Mouse (Mus musculus): ENCODE data around the gene Ppp1r14c.
"Not testable (repeated sequence)": the region's sequence is repeated elsewhere in the genome, so short reads cannot be mapped to it uniquely, and the experiment has no call there.

Gene Ppp1r14c

GRCm38 (mm10) chr10:3402284-3402683 is 36.4 kb downstream of the Ppp1r14c start:
- no peak for DNase-seq (ENCODE audit: low read depth)

- no peak for DNase-seq (ENCODE audit: low read depth)
These were observed 37.7 kb downstream of the Ppp1r14c start for GRCm38 (mm10) chr10:3403416-3404137.

GRCm38 (mm10) chr10:3404362-3404761 is 38.5 kb downstream of the Ppp1r14c start:
- no peak for DNase-seq (ENCODE audit: low read depth)

GRCm38 (mm10) chr10:3406280-3406679 is 40.4 kb downstream of the Ppp1r14c start:
- no peak for DNase-seq (ENCODE audit: low read depth)

GRCm38 (mm10) chr10:3408036-3408661 is 42.3 kb downstream of the Ppp1r14c start:
- DNase-seq (ENCODE audit: low read depth), result no peak

GRCm38 (mm10) chr10:3408699-3409098 is 42.8 kb downstream of the Ppp1r14c start:
- DNase-seq (ENCODE audit: low read depth), result no peak

GRCm38 (mm10) chr10:3411222-3411621 is 45.4 kb downstream of the Ppp1r14c start:
- no peak for DNase-seq (ENCODE audit: low read depth)

GRCm38 (mm10) chr10:3411639-3412038 is 45.8 kb downstream of the Ppp1r14c start:
- no peak for DNase-seq (ENCODE audit: low read depth)

GRCm38 (mm10) chr10:3414813-3415212 is 49.0 kb downstream of the Ppp1r14c start:
- no peak for DNase-seq (ENCODE audit: low read depth)

GRCm38 (mm10) chr10:3416565-3416964 is 50.7 kb downstream of the Ppp1r14c start:
- no peak for DNase-seq (ENCODE audit: low read depth)

GRCm38 (mm10) chr10:3417408-3417807 is 51.6 kb downstream of the Ppp1r14c start:
- DNase-seq (ENCODE audit: low read depth), result no peak

- no peak for DNase-seq (ENCODE audit: low read depth)
These were observed 58.2 kb downstream of the Ppp1r14c start for GRCm38 (mm10) chr10:3424016-3424415.

- DNase-seq (ENCODE audit: low read depth), result no peak
These were observed 62.0 kb downstream of the Ppp1r14c start for GRCm38 (mm10) chr10:3427689-3428399.

GRCm38 (mm10) chr10:3434848-3435474 is 69.1 kb downstream of the Ppp1r14c start:
- DNase-seq (ENCODE audit: low read depth), result no peak

GRCm38 (mm10) chr10:3440722-3441471 is 75.0 kb downstream of the Ppp1r14c start:
- DNase-seq (ENCODE audit: low read depth), result no peak

GRCm38 (mm10) chr10:3446748-3447147 is 80.9 kb downstream of the Ppp1r14c start:
- not testable (repeated sequence) for DNase-seq (ENCODE audit: low read depth)

GRCm38 (mm10) chr10:3448699-3449098 is 82.8 kb downstream of the Ppp1r14c start:
- DNase-seq (ENCODE audit: low read depth), result no peak

GRCm38 (mm10) chr10:3451930-3452329 is 86.1 kb downstream of the Ppp1r14c start:
- no peak for DNase-seq (ENCODE audit: low read depth)

GRCm38 (mm10) chr10:3452822-3453475 is 87.1 kb downstream of the Ppp1r14c start:
- DNase-seq (ENCODE audit: low read depth), result no peak

- no peak for DNase-seq (ENCODE audit: low read depth)
These were observed 92.8 kb downstream of the Ppp1r14c start for GRCm38 (mm10) chr10:3458686-3459085.

- no peak for DNase-seq (ENCODE audit: low read depth)
These were observed 95.0 kb downstream of the Ppp1r14c start for GRCm38 (mm10) chr10:3460841-3461240.

Data from naive thymus-derived CD4-positive, alpha-beta T cell, adult 2 months (primary cell).